Mouse (Mus musculus): ENCODE results near the gene Ctbp2.
A peak's percentile ranks its signal among the peaks of the same experiment; 100 is the strongest.

The Ctbp2 gene

DNA sequence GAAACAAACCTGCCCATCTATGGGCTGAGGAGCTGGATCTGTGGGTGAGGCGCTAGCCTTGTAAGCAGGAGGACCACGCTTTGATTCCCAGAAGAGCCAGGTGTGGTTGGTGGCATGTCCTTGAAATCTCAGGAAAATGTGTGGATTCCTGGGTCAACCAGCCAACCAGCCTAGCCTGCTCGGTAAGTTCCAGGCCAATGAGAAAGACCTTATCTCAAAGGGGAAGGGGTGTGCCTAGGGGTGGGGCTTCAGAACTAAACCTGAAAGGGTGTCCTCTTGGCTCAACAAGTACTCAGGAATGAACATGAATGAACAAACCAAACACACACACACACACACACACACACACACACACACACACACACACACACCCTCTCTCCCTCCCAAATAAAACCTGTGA, 82.4 kb downstream of the Ctbp2 start:
- DNase-seq (ENCODE audit: extremely low read depth, low read depth), result no peak

DNA sequence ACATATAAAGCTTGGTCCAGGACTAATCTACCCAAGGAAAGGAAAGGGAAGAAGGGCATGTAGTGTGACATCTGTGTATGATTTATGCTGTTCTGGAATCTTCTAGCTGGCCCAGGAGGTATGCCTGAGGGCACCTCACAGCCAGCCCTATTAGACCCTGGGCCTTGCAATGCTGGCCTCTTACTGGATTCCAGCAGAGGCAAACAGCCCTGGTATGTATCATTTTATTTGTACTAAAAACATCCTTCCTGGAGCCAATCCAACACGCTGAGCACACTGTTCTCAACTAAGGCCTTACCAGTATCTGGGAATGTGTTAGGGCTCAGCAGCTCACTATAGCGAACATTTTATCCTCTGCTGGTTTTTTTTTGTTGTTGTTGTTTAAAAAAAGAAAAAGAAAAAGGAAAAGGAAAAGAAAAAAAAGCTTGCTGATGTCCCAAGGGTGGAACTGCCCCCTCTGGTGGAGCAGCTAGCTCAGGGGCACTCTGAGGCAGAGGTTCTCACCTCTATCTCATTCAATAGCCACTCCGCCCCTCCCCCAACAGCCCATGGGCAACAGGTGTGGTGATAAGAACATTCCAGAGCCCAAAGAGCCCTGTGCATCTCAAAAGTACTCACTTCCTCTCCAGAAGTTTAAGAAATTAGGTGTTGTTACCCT, 83.3 kb downstream of the Ctbp2 start:
- DNase-seq (ENCODE audit: extremely low read depth, low read depth), result no peak

DNA sequence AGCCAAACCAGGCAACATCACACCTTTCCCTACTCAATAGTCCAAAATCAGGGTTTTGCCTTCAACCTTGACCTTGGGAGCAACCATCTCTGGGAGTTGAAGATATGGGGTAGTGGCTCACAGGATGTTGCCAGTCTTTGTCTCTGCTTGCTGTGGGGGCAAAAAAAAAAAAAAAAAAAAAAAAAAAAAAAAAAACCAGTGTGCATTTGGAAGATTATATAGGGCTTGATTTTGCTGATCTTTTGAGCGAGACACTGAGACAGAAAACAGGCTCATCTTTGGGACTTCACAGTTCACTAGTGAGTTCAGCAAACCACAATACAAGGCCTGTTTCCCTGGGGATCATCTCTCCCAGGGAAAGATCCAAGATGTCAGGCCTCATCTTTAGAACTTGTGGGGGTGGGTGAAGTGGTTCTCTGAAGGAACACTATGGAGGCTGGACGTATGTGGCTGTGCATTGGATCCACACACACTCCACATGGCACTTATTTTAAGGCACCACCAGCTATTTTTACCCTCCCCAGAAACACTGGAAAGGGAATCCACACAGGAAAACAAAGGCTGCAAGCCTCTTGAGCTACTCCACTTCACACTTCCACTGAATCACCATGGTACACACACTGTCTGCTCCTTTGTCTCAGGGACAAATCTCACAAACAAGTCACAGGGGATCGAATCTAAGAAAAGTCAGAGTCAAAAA, 84.4 kb downstream of the Ctbp2 start:
- DNase-seq (ENCODE audit: extremely low read depth, low read depth), result no peak

DNA sequence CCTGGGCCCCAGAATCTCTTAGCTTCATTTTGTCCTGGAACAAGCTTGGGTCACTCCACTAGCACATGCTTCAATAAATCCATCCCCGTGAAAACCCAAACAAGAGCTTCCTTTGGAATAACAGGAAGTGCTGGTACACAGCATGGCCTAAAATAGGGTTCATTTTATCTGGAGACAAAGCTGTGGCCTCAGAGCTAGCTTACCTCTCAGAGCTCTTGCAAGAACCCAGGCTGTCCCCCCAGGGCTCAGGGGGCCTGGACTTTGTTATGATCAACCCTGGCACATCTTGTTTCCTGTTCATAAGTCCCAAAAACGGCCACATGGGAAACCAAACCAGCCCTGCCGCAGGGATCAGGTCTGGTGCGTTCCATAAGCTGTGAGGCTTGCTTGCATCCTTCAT, 86.5 kb downstream of the Ctbp2 start:
- DNase-seq (ENCODE audit: extremely low read depth, low read depth), result no peak

DNA sequence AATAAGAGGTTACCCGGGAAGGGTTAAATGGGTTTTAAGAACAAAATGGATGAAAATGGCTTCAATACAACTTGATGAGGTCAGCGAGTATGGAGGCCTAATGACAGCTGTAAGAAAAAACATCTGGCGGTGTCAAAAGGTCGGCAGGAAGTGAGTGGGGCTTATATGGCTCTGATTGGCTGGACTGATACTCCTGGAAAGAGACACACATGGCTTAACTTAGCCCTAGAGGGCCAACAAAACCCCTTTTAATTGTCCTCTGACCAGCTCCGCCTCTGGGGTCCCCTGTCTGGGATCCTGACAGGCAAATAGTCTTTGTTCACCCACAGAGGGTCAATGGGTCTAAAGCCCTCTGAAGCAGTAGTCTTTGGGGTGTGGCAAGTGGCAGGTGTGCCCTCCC, 86.9 kb downstream of the Ctbp2 start:
- DNase-seq (ENCODE audit: extremely low read depth, low read depth), result no peak

DNA sequence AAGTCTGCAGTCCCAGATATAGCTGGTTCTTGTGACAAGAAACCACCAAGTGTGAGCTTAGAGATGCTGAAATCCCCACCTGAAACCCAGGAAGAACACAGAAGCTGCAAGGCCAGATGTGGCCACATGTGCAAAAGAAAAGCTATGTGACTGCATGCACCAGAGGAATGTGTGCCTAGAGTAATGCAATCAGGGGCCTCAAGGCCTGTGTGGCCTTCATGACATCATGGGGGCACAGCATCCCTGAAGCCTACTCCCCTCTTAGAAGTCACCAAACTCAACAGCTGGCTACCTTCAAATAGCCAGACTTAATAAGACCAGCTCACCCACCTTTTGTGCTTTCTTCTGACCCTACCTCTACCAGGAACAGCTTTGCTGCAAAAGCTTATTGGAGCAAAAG, 88.3 kb downstream of the Ctbp2 start:
- no peak for DNase-seq (ENCODE audit: extremely low read depth, low read depth)

DNA sequence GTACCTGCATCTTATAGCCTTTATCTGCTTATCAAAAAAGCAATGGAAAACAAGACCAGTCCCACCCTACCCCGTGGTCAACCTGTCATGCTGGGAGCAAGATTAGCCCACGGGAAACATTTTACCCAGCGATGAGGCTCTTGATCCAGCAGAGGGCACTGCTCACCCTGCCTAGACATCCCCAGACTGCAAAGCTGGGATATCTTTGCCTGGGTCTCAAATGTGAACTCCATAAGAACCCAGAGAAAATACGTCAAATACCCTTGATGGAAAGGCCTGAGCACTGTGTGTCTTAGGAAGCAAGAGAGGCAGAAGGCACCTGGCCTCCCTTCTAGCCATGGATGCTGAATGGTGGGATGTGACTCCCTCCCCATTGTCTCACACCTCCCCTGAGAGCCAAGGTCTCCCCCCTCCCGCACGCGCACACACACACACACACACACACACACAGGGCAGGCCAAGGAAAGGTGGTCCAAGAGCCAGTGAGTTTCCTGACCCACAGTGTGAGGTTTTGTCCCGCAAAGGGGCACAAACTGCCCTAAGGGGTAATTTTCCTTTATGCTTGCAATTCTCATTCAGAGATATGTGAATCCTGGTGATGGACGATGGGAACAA, 91.5 kb downstream of the Ctbp2 start:
- peak; percentile 26 for DNase-seq (ENCODE audit: extremely low read depth, low read depth)

DNA sequence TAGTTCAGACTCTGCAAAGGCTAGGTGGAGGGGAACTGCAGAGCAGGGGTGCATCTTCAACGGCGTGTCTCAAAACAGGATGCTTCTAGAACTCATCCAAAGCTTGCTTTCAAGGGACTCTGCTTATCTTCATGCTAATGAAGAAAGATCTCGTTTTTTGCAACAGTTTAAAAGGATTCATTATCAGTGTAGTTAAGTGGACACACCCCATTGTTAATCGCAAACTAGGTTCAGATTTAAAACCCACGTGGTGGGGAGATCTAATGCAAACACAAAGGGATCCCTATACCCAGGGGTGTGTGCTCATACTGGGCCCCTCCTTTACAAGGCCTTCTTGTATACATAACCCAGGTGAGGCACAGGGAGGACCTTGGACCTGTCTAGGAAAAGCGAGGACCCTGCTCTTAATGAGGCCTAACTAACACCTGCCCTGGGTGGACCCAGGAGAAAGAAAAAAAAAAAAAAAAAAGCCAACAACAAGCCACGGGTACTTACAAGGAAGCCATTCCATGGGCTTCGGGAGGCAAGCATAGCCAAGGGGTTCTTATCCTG, 94.6 kb downstream of the Ctbp2 start:
- DNase-seq (ENCODE audit: extremely low read depth, low read depth), result no peak

DNA sequence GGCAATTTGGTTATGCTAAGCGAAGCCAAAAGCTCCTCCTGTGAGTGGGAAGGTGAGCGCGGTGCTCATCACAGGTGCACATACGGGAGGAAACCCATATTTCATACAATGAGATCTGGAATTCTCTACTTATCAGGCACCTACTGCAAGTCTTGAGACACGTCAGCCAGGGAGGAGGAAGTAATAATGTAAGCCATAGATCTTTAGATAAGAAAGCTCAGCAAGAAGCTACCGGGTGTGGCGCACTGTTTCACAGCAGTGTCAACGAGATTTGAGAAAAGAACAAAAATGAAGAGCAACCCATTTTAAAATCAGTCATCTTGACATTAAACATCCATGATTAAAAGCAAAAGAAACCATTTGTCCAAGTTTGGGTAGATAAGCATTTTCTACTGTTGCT, 95.2 kb downstream of the Ctbp2 start:
- DNase-seq (ENCODE audit: extremely low read depth, low read depth), result peak; percentile 8

DNA sequence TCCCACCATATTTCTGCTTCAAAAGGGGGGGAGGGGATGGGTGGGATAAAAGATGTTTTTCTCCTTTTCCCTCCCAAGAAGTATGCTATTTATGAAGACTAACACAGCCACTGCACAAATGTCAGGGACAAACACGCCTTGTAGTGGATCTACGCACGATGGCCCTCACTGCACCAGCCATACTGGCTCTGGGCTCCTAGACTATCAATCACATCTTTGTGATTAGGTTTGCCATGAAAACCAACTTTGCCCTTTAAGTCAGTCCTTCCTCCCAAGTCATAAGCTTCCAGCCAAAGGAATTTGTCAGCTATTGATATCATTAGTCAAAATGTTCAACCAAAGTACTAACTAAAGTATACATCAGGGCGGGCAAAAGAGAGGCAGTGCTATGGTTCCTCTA, 96.2 kb downstream of the Ctbp2 start:
- DNase-seq (ENCODE audit: extremely low read depth, low read depth), result no peak

DNA sequence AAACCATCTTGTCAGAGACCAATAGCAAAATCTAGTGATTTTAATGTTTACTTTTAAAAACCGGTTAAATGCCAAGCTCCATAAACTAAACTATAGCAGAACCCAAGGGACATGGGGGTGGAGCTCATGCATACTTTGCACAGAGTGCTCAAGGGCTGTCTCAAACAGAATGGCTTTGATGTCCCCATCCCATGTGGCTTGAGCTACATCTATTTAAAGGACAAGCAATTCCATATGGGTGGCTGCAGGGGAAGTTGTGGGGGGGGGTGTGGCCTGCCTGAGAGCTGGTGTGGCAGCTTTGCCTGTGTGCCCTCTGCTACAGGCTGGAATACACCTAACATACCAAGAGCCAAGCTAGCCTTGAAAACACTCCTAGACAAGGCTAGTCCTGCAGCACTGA, 99.5 kb downstream of the Ctbp2 start:
- no peak for DNase-seq (ENCODE audit: extremely low read depth, low read depth)

DNA sequence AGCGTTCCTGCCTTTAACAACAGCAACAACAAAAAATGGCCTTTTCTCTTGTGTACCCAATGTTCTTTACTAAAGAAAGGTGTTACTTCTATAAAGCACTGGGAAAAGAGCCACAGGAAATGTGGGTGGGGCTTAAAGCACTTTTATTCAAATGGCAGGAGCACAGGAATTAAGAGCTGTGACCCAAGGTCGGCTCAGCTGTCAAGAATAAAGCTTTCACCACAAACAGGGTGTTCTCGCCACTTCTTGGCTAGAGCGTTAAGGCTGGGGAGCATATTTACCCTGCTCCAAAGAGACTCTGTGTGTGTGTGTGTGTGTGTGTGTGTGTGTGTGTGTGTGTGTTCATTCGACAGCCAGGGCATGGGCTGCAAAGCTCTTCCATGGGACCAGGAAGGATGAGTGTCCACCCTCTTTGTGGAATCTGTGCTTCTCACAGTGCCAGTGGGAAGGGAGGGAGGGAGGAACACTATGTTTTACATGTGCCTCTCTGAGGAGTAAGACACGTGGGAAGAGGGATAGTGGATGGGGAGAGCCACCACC, 104.6 kb downstream of the Ctbp2 start:
- DNase-seq (ENCODE audit: extremely low read depth, low read depth), result no peak

DNA sequence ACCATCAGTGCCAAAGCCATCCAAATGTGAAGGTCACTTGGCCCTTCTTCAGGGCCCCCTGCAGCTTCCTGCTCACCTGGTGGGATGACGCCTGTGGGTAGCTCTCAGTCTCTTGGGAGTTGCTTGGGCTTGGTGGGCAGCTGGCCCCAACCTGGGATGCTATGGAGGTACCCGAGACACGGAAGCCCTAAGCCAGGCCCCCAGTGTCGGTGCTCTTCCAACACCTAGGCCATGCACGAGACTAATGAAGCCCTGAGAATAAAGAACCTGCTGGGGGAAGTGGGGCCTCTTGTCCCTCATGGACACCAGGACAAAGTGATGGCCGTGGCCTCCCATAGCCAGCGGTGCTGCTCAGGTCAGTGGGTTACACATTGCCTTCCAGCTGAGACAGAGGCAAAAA, 105.2 kb downstream of the Ctbp2 start:
- DNase-seq (ENCODE audit: extremely low read depth, low read depth), result no peak

DNA sequence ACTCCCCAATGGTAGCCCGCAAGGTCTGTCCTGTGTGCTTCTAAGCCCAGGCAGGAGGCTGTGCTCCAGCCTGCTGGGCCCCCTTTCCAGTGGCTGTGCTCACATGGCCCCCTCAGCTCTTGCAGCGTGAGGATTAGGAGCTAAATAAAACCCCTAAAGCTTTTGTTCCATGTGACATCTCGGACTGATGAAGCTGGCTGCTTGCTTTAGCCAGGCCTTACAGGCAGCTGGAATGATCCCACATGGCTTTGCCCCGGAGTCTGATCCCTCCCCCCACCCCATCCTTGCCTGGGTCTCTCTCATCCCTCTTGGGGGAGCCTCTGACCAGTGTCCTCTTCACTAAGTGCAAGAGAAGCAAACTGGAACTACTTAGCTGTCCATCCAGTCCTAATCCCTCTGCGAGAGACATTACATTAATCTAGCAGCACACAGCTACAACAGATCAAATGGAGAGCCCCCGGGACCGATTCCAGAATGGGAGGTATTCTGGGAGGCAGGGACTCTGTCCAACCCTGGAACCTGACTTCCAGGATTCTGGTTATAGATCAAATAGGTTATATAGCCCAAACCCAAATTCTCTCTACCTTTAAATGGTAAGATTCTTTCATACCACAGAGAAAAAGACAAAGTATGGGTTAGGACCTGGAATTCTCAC, 108.6 kb downstream of the Ctbp2 start:
- no peak for DNase-seq (ENCODE audit: extremely low read depth, low read depth)

DNA sequence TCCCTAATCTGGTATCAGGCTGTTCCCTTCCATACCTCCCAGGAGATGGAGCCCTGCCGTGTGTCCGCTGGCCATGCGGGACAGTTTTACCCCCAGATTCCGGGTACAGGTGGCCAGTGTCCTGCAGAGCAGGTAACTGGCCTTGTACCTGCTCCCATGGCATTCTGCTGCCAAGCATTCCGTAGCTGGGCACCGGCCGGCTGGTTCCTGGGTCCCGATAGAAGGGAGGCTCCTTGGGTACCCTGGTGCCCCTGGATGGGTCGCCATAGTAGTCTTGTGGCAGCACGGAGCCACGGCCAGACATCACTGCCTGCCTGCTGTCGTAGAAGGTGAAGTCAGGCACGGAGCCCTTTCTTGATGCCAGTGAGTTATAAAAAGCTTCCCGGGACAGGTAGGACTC, 109.5 kb downstream of the Ctbp2 start:
- no peak for DNase-seq (ENCODE audit: extremely low read depth, low read depth)

DNA sequence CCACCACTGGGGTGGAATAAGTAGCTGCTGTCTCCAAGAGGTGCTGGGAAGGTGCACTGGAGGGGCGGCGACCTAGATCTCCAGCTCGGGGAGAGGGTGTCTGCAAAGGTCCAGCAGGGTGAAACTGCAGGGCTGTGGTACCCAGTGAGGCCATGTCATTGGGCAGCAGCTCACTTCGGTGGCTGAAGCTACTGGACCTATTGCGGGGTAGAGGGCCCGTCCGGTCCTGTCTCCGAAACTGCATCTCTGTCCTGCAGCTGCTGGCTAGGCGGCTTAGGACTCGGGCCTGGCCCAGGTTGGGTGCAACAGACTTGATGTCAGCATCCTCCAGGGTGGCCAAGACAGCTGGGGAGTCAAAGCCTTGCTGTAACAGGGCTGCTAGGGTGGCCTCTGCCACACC, 110.2 kb downstream of the Ctbp2 start:
- DNase-seq (ENCODE audit: extremely low read depth, low read depth), result no peak

DNA sequence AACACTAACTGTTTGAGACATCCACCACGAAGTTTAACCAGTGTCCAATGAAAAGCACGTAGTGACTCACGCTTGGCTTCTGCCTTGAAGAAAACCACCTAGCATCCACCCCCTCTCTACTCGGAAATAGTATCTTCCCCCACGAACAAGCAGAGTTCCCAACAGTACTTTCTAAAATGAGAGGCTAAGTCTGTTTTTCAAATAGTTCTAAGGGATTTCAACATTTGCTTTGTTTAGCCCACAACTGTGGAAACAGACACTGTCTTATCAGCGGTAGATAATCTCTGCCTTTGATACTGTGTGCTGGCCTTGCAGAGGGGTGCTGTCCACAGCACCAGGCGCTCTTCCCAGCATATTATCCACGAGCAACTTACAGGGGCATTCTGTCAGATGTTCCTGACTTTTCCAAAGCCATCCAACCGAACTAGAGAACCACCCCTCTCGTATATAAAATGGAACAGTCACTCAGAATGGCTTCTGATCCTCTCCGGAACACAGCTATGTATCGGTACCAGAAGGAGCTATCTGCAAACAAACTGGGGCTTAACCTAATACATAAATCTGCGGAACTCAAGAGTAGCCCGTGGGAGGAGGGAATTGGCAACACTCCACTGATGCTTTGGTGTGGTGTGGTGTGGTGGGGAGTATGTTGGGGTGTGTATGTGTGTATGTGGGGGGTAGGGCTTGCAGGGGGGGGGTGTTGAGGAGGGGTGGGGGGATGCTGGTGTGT, 111.4 kb downstream of the Ctbp2 start:
- no peak for DNase-seq (ENCODE audit: extremely low read depth, low read depth)

DNA sequence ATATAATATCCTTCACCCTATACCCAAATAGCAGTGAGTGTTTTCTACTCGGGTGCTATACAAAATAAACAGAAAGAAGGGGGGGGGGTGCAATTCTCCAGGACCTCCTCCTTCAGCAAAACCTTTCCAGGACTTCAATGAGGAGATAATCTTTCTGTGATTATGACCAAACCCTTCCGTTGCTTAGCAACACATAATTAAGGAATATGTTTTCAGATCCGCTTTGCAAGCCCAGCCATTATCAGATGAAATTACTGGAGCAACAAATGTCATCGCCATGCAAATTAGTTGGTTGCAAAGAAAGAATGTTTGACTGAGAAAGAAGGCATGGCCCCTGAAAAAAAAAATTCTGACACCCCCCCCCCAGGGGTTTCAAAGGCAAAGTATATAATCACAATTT, 112.5 kb downstream of the Ctbp2 start:
- no peak for DNase-seq (ENCODE audit: extremely low read depth, low read depth)

DNA sequence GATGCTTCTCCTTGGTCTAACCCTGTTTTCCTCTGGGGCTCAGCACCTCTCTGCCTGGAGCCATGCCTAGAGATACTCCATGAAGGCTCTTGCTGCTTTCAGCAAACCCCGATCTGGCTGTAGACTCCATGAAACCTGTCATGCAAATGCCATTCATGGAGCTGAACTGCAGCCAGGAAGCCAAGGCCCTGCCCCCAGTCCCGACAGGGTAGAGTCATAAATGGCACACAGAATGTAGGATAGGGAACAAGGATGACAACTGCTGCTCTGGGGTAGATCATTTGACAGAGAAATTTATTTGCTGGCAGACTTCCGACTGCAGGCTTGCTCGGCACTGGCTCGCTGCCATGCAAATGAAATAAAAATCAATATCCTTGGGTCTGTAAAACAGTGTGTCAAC, 113.0 kb downstream of the Ctbp2 start:
- DNase-seq (ENCODE audit: extremely low read depth, low read depth), result no peak

DNA sequence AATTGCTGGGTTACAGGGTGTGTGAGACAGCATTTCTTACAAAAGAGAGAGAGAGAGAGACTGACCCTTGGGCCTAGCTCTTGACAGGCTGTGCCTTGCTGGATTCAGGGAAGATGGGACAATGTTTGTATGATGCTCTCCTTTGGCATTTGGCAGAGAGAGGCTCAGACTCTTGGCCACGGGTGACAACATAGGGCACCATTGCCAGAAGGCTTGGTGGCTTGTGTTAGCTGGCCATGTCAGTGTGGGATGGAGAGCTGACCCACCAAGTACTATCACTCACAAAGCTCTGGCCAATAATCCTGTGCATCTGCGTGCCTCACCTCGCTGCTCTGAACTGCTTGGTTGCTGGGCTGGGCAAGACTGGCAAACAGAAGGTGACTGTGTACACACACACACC, 113.7 kb downstream of the Ctbp2 start:
- DNase-seq (ENCODE audit: extremely low read depth, low read depth), result no peak

DNA sequence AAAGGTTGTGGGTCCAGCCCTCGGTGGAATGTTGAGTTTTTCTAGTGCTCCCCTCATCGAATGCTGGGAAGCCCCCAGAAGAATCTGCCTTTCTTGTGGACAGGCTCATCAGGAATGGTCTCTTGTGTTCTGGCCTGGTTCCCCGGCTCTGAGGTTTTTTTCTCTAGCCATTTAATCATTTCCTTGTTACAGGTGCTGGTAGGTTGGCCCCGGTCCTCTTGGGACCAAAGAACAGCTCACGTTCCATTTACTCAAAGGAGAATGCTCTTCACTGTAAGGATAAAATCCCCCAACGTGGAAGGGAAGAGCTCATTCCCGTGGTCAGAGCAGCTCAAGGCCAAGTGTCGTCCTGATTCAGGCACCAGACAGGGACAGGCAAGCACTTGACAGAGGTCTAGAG, 114.5 kb downstream of the Ctbp2 start:
- no peak for DNase-seq (ENCODE audit: extremely low read depth, low read depth)
